In genomic region chr11:31168831-31169160, GRCm38 (mm10) we compare ENCODE assay signal across 8 mouse cellular contexts. TPM values are rescaled to one million over a fixed set of nuclear protein-coding genes. Genes with fewer than 3 reads are reported as not detected.
DNase-seq lines count a peak whose midpoint lies in the region; ATAC-seq lines count a peak whose summit lies in the region.

No protein-coding gene starts in this region.

- H3K36me3 ChIP-seq in heart, embryonic 12.5 days, result no peaks in the 10 kb centered on the region
- H3K36me3 ChIP-seq in embryonic facial prominence, embryonic 11.5 days (replicated peaks; ENCODE audit: control insufficient read depth, insufficient read depth, low read depth, low read length), result no peaks in the 10 kb centered on the region
- H3K36me3 ChIP-seq in hindbrain, embryonic 14.5 days (replicated peaks; ENCODE audit: control insufficient read depth, insufficient read depth), result no peaks in the 10 kb centered on the region
- no peaks in the 10 kb centered on the region for H3K36me3 ChIP-seq in midbrain, embryonic 15.5 days (replicated peaks)

- no peaks in the 10 kb centered on the region for H3K9me3 ChIP-seq in heart, embryonic 12.5 days (replicated peaks)
- no peaks in the 10 kb centered on the region for H3K9me3 ChIP-seq in embryonic facial prominence, embryonic 11.5 days (replicated peaks; ENCODE audit: control insufficient read depth, low read length)
- no peaks in the 10 kb centered on the region for H3K9me3 ChIP-seq in hindbrain, embryonic 14.5 days (ENCODE audit: control insufficient read depth, low read length)
- H3K9me3 ChIP-seq in midbrain, embryonic 15.5 days, result no peaks in the 10 kb centered on the region

- no peaks in the 10 kb centered on the region; the same call in 1 of the 2 replicates for H3K27me3 ChIP-seq in heart, embryonic 12.5 days (replicated peaks)
- H3K27me3 ChIP-seq in embryonic facial prominence, embryonic 11.5 days (ENCODE audit: control insufficient read depth, insufficient read depth, low read length), result no peaks in the 10 kb centered on the region
- H3K27me3 ChIP-seq in hindbrain, embryonic 14.5 days (ENCODE audit: control insufficient read depth, insufficient read depth, low read length), result no peaks in the 10 kb centered on the region
- no peaks in the 10 kb centered on the region for H3K27me3 ChIP-seq in midbrain, embryonic 15.5 days (replicated peaks)

- peak overlapping the region; percentile 46 for H3K4me3 ChIP-seq in heart, embryonic 12.5 days
- peak overlapping the region; percentile 36; the same call in 1 of the 2 replicates for H3K4me3 ChIP-seq in embryonic facial prominence, embryonic 11.5 days (ENCODE audit: low read depth, low read length)
- peak overlapping the region; percentile 43 for H3K4me3 ChIP-seq in hindbrain, embryonic 14.5 days (replicated peaks; ENCODE audit: low read length)
- peak overlapping the region; percentile 56 for H3K4me3 ChIP-seq in midbrain, embryonic 15.5 days

- no peak overlapping the region for H3K27ac ChIP-seq in heart, embryonic 12.5 days (ENCODE audit: poor library complexity, severe bottlenecking)
- H3K27ac ChIP-seq in embryonic facial prominence, embryonic 11.5 days (replicated peaks; ENCODE audit: low read depth, low read length), result no peak overlapping the region
- no peak overlapping the region for H3K27ac ChIP-seq in hindbrain, embryonic 14.5 days
- H3K27ac ChIP-seq in midbrain, embryonic 15.5 days, result no peak overlapping the region

- H3K4me1 ChIP-seq in heart, embryonic 12.5 days (replicated peaks), result peaks cover 8% of the 10 kb centered on the region
- no peaks in the 10 kb centered on the region for H3K4me1 ChIP-seq in embryonic facial prominence, embryonic 11.5 days (ENCODE audit: control insufficient read depth, insufficient read depth, low read length)
- peaks cover 4% of the 10 kb centered on the region; the same call in 1 of the 2 replicates for H3K4me1 ChIP-seq in hindbrain, embryonic 14.5 days (replicated peaks; ENCODE audit: control insufficient read depth, insufficient read depth, low read length)
- H3K4me1 ChIP-seq in midbrain, embryonic 15.5 days, result 0 out of 2 replicates have a peak, but pooled peaks cover 8% of the 10 kb centered on the region

- intact Hi-C loops in heart, postnatal 25 days (cut with DNase I), result no loop called here

- H3K4me2 ChIP-seq in heart, embryonic 12.5 days, result peak overlapping the region; percentile 79
- peak overlapping the region; percentile 52 for H3K4me2 ChIP-seq in embryonic facial prominence, embryonic 11.5 days (ENCODE audit: low read depth, low read length)
- H3K4me2 ChIP-seq in hindbrain, embryonic 14.5 days (replicated peaks), result peak overlapping the region; percentile 75
- H3K4me2 ChIP-seq in midbrain, embryonic 15.5 days, result peak overlapping the region; percentile 63

- no peak; the same call in 1 of the 2 replicates for ATAC-seq in heart, embryonic 12.5 days (ENCODE audit: insufficient number of reproducible peaks, low FRiP score)
- no peak for ATAC-seq in embryonic facial prominence, embryonic 11.5 days (replicated peaks; ENCODE audit: insufficient number of reproducible peaks, low FRiP score, low TSS enrichment, low read depth)
- no peak for ATAC-seq in hindbrain, embryonic 14.5 days (ENCODE audit: low FRiP score)
- no peak for ATAC-seq in midbrain, embryonic 15.5 days (replicated peaks)

- no peak for DNase-seq in heart, postnatal 25 days (ENCODE audit: low spot score)
- no peak for DNase-seq in embryonic facial prominence, embryonic 11.5 days (ENCODE audit: low spot score)
- no peak for DNase-seq in hindbrain, embryonic 14.5 days (ENCODE audit: low spot score)
- DNase-seq in urinary bladder, postnatal 36 days (ENCODE audit: low spot score in 2 of 2), result no peak
- no peak for DNase-seq in left cerebral cortex, adult 18-20 months (ENCODE audit: low spot score in 2 of 2)
- no peak for DNase-seq in layer of hippocampus, adult 9-11 months

- no peak overlapping the region for H3K9ac ChIP-seq in heart, embryonic 12.5 days
- H3K9ac ChIP-seq in embryonic facial prominence, embryonic 11.5 days (replicated peaks; ENCODE audit: low read length), result no peak overlapping the region
- H3K9ac ChIP-seq in hindbrain, embryonic 14.5 days, result peak overlapping the region; percentile 2; the same call in 1 of the 2 replicates
- no peak overlapping the region for H3K9ac ChIP-seq in midbrain, embryonic 15.5 days

- WGBS in heart, embryonic 12.5 days, result 30% methylated on average over 2 of the region's 2 CpGs
- 54% methylated on average over 2 of the region's 2 CpGs for WGBS in embryonic facial prominence, embryonic 11.5 days
- WGBS in hindbrain, embryonic 14.5 days, result 35% methylated on average over 2 of the region's 2 CpGs
- WGBS in midbrain, embryonic 15.5 days, result 39% methylated on average over 2 of the region's 2 CpGs

RNA-seq across cellular contexts. Expression of gene Gm17332, which starts 13.5 kb away (rescaled TPM):
- polyA plus RNA-seq in heart, embryonic 12.5 days (2016; fragmentation: Nextera tagmentation; extraction: Ambion mirVana), result not detected in 2 replicates
- not detected for total RNA-seq in heart, postnatal 25 days (2021)
- polyA plus RNA-seq in embryonic facial prominence, embryonic 11.5 days (2014; fragmentation: Nextera tagmentation; extraction: Ambion mirVana), result not detected in 2 replicates
- polyA plus RNA-seq in hindbrain, embryonic 14.5 days (2014; fragmentation: Nextera tagmentation; extraction: Ambion mirVana), result not detected in 2 replicates
- not detected in 2 replicates for polyA plus RNA-seq in midbrain, embryonic 15.5 days (2015; fragmentation: Nextera tagmentation; extraction: Ambion mirVana)
- not detected for total RNA-seq in left cerebral cortex, adult 18-20 months (2021)
